Mouse (Mus musculus) bone marrow macrophage, adult 2 months (primary cell): ENCODE results near the gene 9430015G10Rik. TPM values are rescaled to one million over a fixed set of nuclear protein-coding genes. Genes with fewer than 3 reads are reported as not detected.

ENCODE experiments used
- H3K27ac ChIP-seq: 2 replicates; pipeline ENCODE4 v1.5.1; 2012; ENCODE audit warnings: low read depth, low read length; ENCODE audit not compliant: insufficient read depth
- H3K4me1 ChIP-seq: 2 replicates; pipeline ENCODE4 v1.6.1; 2012; ENCODE audit warnings: low read length; ENCODE audit not compliant: control insufficient read depth, insufficient read depth
- H3K4me3 ChIP-seq: 2 replicates; pipeline ENCODE4 v1.5.1; 2012; ENCODE audit warnings: mild to moderate bottlenecking, low read length, moderate library complexity; ENCODE audit not compliant: insufficient read depth
- CTCF ChIP-seq: IDR thresholded peaks from 2 replicates; pipeline ENCODE4 v1.5.1; 2012; ENCODE audit warnings: low read depth, mild to moderate bottlenecking, low read length, moderate library complexity
- POLR2A ChIP-seq: IDR thresholded peaks from 2 replicates; pipeline ENCODE4 v1.6.1; 2012; ENCODE audit warnings: mild to moderate bottlenecking, low read depth, low read length, borderline replicate concordance
- polyA plus RNA-seq: library from polyadenylated mRNA; stranded (reverse); fragments of >200 nt; gene quantifications from 2 replicates; pipeline ENCODE4 v1.2.4, GENCODE M21; 2012; ENCODE audit not compliant: missing spikeins, insufficient read depth, insufficient read length

Gene 9430015G10Rik
- polyA plus RNA-seq, 1 experiment: 18.3 TPM

- TF ChIP-seq POLR2A (no peak), CTCF (no peak)
- H3K4me3 ChIP-seq: no peak overlapping the region
- H3K4me1 ChIP-seq: no peaks in the 10 kb centered on the region
- no peak overlapping the region for H3K27ac ChIP-seq
These were observed 13.6 kb upstream of the 9430015G10Rik start for GRCm38 (mm10) chr4:156096191-156096590.

GRCm38 (mm10) chr4:156097770-156098366 is 11.9 kb upstream of the 9430015G10Rik start:
- Histone ChIP-seq H3K27ac (no peak overlapping the region), H3K4me3 (no peak overlapping the region), H3K4me1 (no peaks in the 10 kb centered on the region)
- TF ChIP-seq CTCF: no peak
- TF ChIP-seq POLR2A: no peak

- no peaks in the 10 kb centered on the region for H3K4me1 ChIP-seq
- H3K4me3 ChIP-seq: no peak overlapping the region
- H3K27ac ChIP-seq: no peak overlapping the region
- TF ChIP-seq CTCF: no peak
- no peak for TF ChIP-seq POLR2A
These were observed 10.4 kb upstream of the 9430015G10Rik start for GRCm38 (mm10) chr4:156099427-156099826.

GRCm38 (mm10) chr4:156100501-156100900 is 9.3 kb upstream of the 9430015G10Rik start:
- TF ChIP-seq CTCF (no peak), POLR2A (no peak)
- Histone ChIP-seq H3K4me1 (peaks cover 2% of the 10 kb centered on the region), H3K27ac (no peak overlapping the region), H3K4me3 (no peak overlapping the region)

GRCm38 (mm10) chr4:156101481-156101903 is 8.3 kb upstream of the 9430015G10Rik start:
- Histone ChIP-seq H3K4me1 (peaks cover 7% of the 10 kb centered on the region), H3K4me3 (no peak overlapping the region), H3K27ac (no peak overlapping the region)
- no peak for TF ChIP-seq POLR2A
- no peak for TF ChIP-seq CTCF

GRCm38 (mm10) chr4:156103342-156103741 is 6.4 kb upstream of the 9430015G10Rik start:
- Histone ChIP-seq H3K4me3 (no peak overlapping the region), H3K4me1 (peaks cover 14% of the 10 kb centered on the region), H3K27ac (no peak overlapping the region)
- TF ChIP-seq CTCF (no peak), POLR2A (no peak)

- Histone ChIP-seq H3K4me3 (peak overlapping the region; percentile 61), H3K4me1 (peaks cover 20% of the 10 kb centered on the region), H3K27ac (peak overlapping the region; percentile 83)
- no peak for TF ChIP-seq CTCF
- TF ChIP-seq POLR2A: no peak
These were observed 906 bp upstream of the 9430015G10Rik start for GRCm38 (mm10) chr4:156108606-156109546.

- TF ChIP-seq CTCF: no peak
- no peak for TF ChIP-seq POLR2A
- H3K4me1 ChIP-seq: no peaks in the 10 kb centered on the region
These were observed 14.3 kb downstream of the 9430015G10Rik start for GRCm38 (mm10) chr4:156124077-156124476.

GRCm38 (mm10) chr4:156125393-156125792 is 15.6 kb downstream of the 9430015G10Rik start:
- TF ChIP-seq POLR2A (no peak), CTCF (no peak)
- no peaks in the 10 kb centered on the region for H3K4me1 ChIP-seq
- H3K27ac ChIP-seq: no peak overlapping the region
- H3K4me3 ChIP-seq: no peak overlapping the region

More at GRCm38 (mm10) chr4:156124077-156124476, 14.3 kb downstream of the 9430015G10Rik start:
- no peak overlapping the region for H3K27ac ChIP-seq
- no peak overlapping the region for H3K4me3 ChIP-seq

GRCm38 (mm10) chr4:156126841-156127240 is 17.1 kb downstream of the 9430015G10Rik start:
- Histone ChIP-seq H3K4me3 (no peak overlapping the region), H3K27ac (no peak overlapping the region), H3K4me1 (no peaks in the 10 kb centered on the region)
- TF ChIP-seq POLR2A: no peak
- no peak for TF ChIP-seq CTCF
